Mouse (Mus musculus) T-helper 2 cell (primary cell): Measurements from ENCODE around the gene Avil.

ENCODE experiments used
- in situ Hi-C: fragments of 300-600 bp; cut with MboI, MseI; formaldehyde crosslinking; loops from one replicate; pipeline ENCODE4 v1.15.1; 2025; ENCODE audit warnings: high pct_unique_total_duplicates

Gene Avil

DNA sequence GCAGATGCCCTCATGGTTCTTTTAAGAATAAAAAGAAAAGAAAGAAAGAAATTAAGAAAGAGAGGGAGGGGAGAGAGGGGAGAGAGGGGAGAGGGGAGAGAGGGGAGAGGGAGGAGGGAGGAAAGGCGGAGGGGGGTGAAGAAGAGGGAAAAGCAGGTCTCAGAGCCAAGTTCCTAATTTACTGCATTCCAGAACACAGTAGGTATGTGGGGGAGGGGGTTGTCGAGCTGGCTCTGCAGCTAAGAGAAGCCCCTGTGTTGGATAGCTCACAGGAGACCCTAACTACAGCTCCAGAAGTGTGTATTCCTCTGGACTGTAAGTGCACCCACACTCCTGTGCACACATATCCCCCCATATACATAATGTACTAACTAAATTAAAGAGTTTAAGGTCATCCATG, 16.6 kb downstream of the Avil start:
- in situ Hi-C loops = loop anchor here (5.0 kb wide), 1 partner anchor 50 kb away; no protein-coding TSS in a partner anchor

DNA sequence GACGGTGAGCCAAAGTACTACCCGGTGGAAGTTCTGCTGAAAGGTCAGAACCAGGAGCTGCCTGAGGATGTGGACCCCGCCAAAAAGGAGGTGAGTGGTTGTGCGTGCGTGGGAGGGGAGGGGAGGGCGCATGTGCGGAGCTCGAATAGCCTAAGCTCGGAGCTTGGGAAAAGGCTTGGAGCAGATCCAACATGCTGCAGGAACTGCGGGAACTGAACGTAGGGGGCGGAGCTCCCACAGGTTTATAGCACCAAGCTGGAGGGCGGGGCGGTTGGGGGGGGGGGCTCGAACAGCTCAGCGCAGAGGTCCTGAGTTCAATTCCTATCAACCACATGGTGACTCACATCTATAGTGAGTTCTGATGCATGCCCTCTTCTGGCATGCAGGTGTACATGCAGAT, 17.9 kb downstream of the Avil start:
- in situ Hi-C loops = loop anchor here (5.0 kb wide), 1 partner anchor 51 kb away; no protein-coding TSS in a partner anchor

DNA sequence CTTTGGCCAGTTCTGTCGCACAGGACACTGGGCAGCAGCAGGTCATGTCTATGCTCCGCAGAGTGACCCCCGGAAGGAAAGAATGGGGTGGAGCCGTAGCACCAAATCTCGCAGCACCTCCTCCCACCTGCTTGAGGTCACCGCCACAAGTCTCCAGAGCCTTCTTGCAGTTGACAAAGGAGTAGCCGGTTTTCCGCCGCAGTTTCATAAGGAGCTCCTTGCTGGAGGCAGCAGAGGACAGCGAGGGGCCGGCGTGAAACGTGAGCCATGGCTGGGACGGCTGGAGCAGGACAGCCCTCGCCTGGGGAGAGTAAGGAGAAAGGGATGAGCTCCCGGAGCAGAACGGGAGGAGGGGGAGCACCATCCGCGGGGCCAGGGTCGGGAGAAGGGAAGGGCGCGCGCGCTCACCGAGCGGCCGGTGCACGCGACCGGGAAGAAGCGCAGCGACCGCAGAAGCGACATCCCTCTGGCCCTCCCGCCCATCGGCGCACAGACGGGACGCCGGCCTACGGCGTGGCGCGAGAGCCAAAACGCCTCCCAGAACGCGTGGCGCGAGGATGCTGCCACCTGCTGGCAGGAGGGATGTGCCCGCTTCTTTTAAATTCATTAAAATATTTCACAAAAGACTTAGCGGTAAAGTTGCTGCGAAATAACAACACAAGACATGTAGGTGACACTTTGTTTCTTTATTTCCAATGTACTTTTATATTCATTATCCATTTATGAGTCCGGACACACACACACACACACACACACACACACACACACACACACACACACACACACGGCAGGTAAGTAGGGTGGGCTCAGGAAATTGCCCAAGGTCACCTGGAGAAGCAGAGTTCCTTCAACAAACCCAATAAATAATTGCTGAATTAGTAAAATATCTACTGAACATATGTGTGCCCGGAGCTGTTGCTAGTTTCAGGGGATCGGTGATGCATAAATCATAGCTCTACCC, 30.1 kb downstream of the Avil start, which contains the start of gene Tsfm:
TSS of gene Tsfm (minus strand) at position 505 of the 961 bp plus-strand sequence.
- in situ Hi-C loops = loop anchor here (25.0 kb wide), 1 partner anchor 1882 kb away; the partner anchor contains the start of genes Bloc1s1, Cd63 and Rdh5

DNA sequence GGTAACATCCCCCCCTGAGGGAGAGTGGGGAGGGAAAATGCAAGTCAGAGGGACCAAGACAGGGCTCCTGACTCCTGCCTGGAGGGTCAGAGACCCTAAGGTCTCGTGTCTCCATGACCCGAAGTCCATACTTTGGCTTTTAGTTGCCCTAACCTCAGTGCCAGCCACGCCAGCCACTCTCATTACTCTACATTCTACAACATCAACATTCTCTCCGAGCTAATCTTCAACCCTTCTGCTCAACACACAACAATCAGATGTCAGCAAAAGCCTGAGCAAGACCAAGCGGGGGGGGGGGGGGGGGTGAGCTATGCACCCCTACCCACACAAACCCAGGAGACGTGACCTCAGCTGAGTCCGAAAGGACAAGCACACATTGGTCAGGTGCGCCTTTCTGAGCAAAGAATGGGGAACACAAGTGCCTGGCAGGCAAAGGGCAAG, 32.8 kb downstream of the Avil start:
- in situ Hi-C loops = loop anchor here (25.0 kb wide), 1 partner anchor 1879 kb away; the partner anchor contains the start of genes Bloc1s1, Cd63 and Rdh5

DNA sequence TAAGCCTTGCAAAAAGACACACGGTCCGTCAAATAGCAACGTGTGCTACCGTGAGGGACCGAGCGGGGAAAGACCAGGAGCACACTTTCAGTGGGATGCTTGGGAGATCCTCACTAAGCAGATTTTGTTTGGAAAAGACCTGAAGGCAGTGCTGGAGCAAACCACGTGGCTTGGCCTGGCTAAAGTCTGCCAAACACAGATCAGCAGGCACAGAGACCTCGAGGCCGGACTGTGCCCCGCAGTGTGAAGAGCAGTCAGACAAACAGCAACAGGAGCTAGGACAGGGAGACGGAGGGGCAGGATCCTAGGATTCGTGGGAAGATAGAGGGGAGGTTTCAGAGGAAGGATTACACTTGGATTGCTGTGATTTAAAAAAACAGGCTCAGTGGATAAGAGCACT, 35.8 kb downstream of the Avil start:
- in situ Hi-C loops = loop anchor here (25.0 kb wide), 1 partner anchor 1876 kb away; the partner anchor contains the start of genes Bloc1s1, Cd63 and Rdh5

DNA sequence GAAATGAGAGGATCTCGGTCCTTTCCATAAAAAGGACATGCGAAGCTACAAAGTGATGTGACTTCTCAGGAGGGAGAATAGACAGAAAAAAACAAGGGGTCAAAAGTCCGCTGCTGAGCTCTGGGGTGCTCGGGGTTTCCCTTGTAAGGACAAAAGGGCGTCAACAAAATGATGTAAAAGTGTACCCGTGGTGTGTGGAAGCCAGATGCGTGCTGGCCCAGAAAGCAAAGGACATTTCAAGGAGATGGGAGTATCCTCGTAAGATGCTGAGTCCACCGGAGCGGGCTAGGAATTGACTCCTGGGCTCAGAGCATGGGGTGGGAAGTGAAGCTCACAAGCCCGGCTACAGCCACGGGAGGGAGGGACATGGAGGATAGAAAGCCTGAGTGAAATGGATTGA, 37.1 kb downstream of the Avil start:
- in situ Hi-C loops = loop anchor here (25.0 kb wide), 1 partner anchor 1875 kb away; the partner anchor contains the start of genes Bloc1s1, Cd63 and Rdh5

DNA sequence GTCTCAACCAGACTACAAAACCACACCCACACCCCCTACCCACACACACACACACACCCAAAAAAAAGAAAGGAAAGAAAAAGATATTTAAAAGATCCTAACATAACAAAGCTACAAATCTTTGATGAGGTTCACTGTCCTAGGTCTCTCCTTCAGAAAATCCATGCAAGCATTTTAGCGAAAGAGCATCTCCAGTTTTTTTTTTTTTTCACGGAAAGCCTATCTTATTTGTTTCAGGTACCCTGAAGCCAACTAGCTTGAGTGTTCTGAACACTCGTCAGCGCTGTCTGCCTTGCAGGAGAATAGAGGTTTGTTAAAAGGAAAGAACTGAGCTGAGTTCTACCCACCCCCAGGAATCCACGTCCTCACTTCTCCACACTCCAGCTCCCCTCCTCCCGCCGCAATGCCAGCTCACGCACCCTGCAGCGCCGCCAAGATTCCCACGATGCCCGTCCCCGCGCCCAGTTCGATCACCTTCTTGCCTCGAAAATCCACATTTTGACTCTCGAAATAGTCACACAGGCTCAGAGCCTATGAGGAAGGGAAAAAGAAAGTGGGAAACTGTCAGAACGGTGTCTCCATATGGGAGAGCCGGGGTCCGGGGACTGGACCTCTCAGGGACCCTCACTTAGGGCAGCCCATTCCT, 40.2 kb downstream of the Avil start:
- in situ Hi-C loops = loop anchor here (10.0 to 25.0 kb wide), 2 partner anchors 634 to 1872 kb away; partner anchors contain the start of genes Bloc1s1, Cd63 and Rdh5

DNA sequence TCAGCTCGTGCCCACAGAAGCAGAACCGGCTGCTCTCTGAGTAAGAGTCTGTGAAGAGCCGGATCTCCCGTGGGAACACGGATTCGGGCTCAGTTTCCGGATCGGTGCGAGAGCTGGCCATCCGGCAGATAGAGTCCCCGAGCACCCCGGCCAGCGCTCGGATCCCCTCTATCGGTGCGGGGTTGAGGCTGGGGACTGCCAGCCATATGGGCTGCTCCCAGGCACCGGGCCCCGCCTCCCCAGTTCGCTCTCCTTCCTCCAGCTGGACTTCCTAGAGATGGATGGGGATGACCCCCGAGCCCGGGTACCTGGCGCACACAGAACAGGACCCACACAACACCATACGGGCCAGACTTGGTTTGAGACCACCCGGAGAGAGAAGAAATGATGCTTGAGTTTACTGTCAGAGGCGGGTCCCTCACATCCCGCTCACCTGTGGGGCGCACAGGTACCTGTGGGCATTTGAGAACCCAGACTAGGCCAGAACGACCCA, 40.8 kb downstream of the Avil start, which contains the start of the genes Mettl1 and Eef1akmt3:
TSS of gene Mettl1 (plus strand) at position 141 of the 493 bp plus-strand sequence.
TSS of gene Eef1akmt3 (minus strand) at position 240 of the 493 bp plus-strand sequence.
- in situ Hi-C loops = loop anchor here (10.0 to 25.0 kb wide), 2 partner anchors 633 to 1871 kb away; partner anchors contain the start of genes Bloc1s1, Cd63 and Rdh5

DNA sequence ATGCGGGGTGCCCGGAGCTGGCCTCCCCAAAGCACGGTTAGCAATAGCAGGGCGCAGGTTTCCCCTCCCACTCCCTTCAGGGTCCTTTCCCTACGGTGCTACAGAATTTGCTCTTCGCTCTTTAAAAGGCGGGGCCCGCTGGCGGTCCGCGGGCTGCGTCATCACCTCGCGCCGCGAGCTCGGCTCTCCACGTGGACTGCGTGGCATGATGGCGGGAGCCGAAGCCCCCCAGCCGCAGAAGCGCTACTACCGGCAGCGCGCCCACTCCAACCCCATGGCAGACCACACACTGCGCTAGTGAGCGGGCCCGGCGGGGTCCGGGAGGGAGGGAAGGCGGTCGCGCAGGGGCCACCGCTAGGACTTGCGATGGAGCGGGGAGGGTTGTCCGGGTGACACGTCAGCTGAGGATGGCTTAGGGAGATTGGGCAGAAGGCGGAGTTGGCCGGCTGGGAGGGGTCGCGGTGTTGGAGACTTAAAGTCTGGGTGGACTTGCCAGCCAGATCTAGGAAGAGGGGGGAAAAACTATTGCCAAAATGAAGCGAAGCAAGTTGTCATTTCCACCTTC, 41.3 kb downstream of the Avil start:
- in situ Hi-C loops = loop anchor here (10.0 to 25.0 kb wide), 2 partner anchors 633 to 1870 kb away; partner anchors contain the start of genes Bloc1s1, Cd63 and Rdh5

DNA sequence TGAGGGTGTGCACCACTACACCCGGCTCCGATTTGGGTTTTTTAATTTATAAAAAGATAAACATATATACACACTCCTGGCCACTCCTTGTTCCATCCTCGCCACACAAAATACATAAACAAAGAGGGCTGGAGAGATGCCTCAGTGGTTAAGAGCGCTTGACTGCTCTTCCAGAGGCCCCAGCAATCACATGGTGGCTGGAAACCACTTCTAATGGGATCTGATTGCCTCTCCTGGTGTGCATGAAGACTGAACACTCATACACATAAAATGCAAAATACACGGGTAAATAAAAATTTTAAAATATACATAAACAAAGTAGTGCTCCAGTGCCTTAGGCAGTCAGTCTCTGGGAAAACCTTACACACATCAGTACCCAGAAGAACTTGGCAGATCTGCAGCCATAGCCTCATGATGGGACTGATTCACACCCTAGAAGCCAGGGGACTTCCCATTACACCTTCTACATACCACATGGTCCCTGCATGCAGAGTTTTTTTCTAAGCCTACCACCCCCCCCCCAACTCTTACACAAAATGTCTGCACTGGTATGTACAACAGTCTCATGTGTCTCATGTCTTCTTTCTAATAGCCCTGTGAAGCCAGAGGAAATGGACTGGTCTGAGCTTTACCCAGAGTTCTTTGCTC, 42.1 kb downstream of the Avil start:
- in situ Hi-C loops = loop anchor here (10.0 to 25.0 kb wide), 2 partner anchors 632 to 1870 kb away; partner anchors contain the start of genes Bloc1s1, Cd63 and Rdh5

DNA sequence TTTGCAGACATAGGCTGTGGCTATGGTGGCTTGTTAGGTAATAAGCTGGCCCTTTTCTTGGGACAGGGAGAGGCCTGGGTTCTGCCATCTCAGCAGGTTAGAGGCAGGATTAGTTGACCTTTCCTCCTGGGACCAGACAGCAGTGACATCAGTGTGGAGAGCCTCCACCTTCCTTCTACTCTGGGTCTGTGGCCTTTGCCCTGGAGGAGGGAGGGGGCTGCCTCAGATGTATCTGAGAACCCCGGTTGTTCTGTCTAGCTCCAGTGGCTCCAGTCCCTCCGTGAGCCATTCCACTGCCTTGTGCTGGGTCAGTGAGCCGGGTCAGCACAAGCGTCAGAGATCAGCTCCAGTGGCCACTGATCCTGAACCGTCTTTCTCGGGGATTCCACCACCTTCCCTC, 42.7 kb downstream of the Avil start:
- in situ Hi-C loops = loop anchor here (10.0 to 25.0 kb wide), 2 partner anchors 632 to 1869 kb away; partner anchors contain the start of genes Bloc1s1, Cd63 and Rdh5

DNA sequence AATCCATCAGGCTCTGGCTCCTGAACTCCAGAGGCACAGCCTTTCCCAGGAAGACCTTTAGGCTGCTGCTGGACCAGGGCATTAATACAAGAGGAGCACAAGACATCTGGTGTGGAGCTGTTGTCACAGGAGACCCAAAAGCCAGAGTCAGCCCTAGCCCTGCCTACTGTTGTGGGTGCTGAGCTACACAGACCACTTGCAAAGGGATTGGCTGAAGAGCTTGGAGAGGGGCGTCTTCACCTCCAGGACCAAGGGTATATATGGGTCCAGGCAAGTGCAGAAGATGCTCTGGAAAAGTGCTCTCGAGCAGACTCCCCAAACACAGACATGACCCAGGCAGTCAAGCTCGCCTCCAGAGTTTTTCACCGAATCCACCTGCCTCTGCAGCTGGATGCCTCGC, 47.4 kb downstream of the Avil start, which contains the start of gene Cyp27b1:
TSS of gene Cyp27b1 (plus strand) at position 297 of the 400 bp plus-strand sequence.
- in situ Hi-C loops = loop anchor here (10.0 to 25.0 kb wide), 2 partner anchors 627 to 1864 kb away; partner anchors contain the start of genes Bloc1s1, Cd63 and Rdh5

DNA sequence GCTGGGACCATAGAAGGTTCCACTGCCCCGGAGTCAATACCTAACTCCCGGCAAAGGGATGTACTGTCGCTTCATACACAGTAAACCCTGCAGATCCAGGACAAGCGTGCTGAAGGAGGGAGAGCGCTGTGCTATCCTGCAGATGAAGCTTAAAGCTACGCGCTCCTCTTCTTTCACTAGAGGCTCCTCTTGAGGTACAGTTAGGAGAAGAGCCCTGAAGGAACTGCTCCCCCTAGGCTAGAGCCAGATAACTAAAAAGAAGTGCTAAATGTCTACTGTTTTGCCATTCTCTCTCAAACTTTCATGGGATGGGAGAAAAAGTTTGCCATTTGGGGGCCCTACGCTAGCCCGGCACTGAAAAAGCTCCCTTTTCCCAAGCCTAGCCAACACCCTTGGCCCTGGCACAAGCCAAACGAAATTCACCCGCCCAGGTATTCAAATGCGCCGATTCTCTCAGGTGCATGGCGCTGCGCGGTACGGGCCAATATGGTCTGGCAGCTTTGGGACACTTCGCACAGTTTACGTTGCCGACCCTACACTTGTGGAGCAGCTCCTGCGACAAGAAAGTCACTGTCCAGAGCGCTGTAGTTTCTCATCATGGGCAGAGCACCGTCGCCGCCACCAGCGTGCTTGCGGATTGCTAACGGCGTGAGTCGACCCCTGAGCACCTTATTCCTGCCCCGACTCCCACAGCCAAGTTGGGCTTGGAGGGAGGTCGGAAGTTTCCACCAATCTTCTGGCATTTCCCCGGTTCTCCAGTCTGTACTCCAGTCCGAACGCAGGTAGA, 48.3 kb downstream of the Avil start:
- in situ Hi-C loops = loop anchor here (10.0 to 25.0 kb wide), 2 partner anchors 626 to 1864 kb away; partner anchors contain the start of genes Bloc1s1, Cd63 and Rdh5

DNA sequence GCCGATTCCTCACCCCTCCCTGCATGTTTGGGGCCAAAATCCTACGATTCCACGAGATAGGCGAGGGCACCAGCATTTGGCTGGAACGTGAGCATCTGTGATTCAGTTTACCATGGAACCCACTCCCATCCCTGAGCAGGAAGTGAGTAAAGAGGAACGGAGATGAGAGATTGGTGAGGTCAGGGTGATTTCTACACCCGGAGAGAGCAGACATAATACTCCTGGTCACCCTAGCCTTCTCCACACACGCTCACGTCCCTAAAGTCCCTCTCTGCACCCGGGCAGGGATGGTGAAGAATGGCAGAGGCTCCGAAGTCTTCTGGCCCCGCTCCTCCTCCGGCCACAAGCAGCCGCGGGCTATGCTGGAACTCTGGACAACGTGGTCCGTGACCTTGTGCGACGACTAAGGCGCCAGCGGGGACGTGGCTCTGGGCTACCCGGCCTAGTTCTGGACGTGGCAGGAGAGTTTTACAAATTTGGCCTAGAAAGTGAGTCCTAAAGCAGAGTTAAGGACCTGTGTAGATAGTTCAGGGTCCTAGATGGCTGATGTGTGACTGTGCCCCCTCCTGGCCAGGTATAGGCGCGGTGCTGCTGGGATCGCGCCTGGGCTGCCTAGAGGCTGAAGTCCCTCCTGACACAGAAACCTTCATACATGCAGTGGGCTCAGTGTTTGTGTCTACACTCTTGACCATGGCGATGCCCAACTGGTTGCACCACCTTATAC, 49.0 kb downstream of the Avil start:
- in situ Hi-C loops = loop anchor here (10.0 to 25.0 kb wide), 2 partner anchors 625 to 1863 kb away; partner anchors contain the start of genes Bloc1s1, Cd63 and Rdh5

DNA sequence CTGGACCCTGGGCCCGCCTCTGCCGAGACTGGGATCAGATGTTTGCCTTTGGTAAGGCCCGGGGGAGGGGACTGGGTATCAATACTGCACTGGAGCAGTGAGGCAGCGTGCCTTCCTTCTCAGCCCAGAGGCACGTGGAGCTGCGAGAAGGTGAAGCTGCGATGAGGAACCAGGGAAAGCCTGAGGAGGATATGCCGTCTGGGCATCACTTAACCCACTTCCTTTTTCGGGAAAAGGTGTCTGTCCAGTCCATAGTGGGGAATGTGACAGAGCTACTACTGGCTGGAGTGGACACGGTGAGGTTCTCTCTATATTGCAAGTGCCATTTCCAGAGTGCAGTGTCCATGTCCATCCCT, 49.6 kb downstream of the Avil start:
- in situ Hi-C loops = no loop called here

DNA sequence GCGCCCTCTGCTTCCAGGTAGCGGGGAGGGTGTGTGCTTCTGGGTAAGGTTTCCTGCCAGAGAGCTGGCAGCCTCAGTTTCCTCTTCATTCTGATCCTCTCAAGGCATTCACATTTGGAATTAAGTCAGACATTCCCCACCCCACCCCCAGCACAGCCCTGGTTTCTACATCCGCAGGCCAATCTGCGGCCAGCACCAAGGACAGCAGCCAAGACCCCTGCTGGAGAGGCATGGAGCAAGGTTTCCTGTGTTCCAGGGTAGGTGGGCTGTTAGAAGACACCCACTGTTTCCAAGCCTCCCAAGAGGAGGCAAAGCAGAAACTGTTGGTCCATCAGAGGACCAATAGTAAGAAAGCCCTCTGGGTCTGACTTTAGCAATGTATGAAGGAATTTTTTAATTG, 54.1 kb downstream of the Avil start:
- in situ Hi-C loops = no loop called here

DNA sequence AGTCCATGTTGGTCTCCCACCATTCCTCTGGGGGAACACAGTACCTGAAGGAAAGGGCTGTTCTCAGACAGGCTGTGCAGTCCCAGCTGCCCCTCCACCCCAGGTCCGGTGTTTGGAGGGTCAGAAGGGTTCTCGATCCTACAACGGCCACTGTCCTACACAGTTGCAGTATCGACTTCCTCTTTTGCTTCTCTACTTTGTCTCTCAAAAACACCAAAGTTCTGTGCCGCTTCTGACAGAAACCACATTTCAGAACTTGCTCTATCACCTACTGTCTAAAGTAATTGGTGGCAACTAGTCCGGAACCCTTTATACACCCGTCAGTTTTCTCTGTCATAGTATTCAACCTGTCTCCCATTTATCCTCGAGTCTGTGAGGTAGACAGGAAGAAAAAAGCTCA, 54.9 kb downstream of the Avil start:
- in situ Hi-C loops = no loop called here

DNA sequence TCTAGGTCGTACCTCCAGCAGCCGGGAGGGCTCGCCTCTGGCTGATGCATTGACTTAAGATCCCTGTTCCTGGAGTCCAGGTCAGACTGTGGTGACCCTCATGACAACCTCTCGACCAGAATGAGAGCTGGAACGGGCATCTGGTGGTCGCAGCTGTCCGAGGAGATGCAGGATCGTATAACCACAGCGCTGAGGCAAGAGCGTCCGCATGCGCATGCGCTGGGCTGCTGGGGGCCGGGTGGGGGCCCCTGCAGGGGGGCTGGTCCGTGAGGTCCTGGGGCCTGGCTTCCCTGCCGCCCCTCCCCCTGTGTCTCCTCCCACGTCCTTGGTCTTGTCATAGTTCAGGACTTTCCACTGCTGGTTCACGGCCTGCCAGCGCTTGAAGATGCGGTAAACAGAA, 56.0 kb downstream of the Avil start:
- in situ Hi-C loops = no loop called here
